Mouse (Mus musculus) intestine, embryonic 16.5 days (tissue): ENCODE measurements around the gene Spag8. TPM values are rescaled to one million over a fixed set of nuclear protein-coding genes. Genes with fewer than 3 reads are reported as not detected.

Experiments
- ATAC-seq: fragments of 200-750 bp; cut with Nextera tagmentation; 2 replicates; pipeline ENCODE4 v1.8.0; 2017; ENCODE audit warnings: moderate TSS enrichment, moderate library complexity
- H3K27ac ChIP-seq: fragments of 300-500 bp; sonication (generic); 2 replicates; pipeline ENCODE4 v1.5.1; 2014; ENCODE audit warnings: mild to moderate bottlenecking, low read length
- H3K27me3 ChIP-seq: fragments of 300-500 bp; sonication (generic); replicated peaks from 2 replicates; pipeline ENCODE4 v1.6.1; 2014; ENCODE audit warnings: low read length, control low read depth, mixed read lengths; ENCODE audit not compliant: control insufficient read depth, insufficient read depth
- H3K36me3 ChIP-seq: fragments of 300-500 bp; sonication (generic); 2 replicates; pipeline ENCODE4 v1.6.1; 2014; ENCODE audit warnings: low read length, control low read depth; ENCODE audit not compliant: control insufficient read depth, insufficient read depth
- H3K4me1 ChIP-seq: fragments of 300-500 bp; sonication (generic); 2 replicates; pipeline ENCODE4 v1.6.1; 2014; ENCODE audit warnings: low read length, control low read depth, mixed read lengths; ENCODE audit not compliant: control insufficient read depth, insufficient read depth
- H3K4me2 ChIP-seq: fragments of 300-500 bp; sonication (generic); 2 replicates; pipeline ENCODE4 v1.6.1; 2014; ENCODE audit warnings: low read depth, low read length, control low read depth
- H3K4me3 ChIP-seq: fragments of 300-500 bp; sonication (generic); 2 replicates; pipeline ENCODE4 v1.5.1; 2014; ENCODE audit warnings: mild to moderate bottlenecking, low read length
- H3K9ac ChIP-seq: fragments of 300-500 bp; sonication (generic); 2 replicates; pipeline ENCODE4 v1.6.1; 2014; ENCODE audit warnings: low read depth, low read length
- H3K9me3 ChIP-seq: fragments of 300-500 bp; sonication (generic); 2 replicates; pipeline ENCODE4 v1.6.1; 2016; ENCODE audit warnings: low read length, control low read depth; ENCODE audit not compliant: control insufficient read depth
- WGBS: fragments of 180-500 bp; shearing (Covaris S2); extraction: QIAGEN DNeasy Blood & Tissue Kit; methylation state at CpG from one replicate; pipeline ENCODE4 v1.1.7; 2014; 5-methylcytosine and 5-hydroxymethylcytosine counted together
- polyA plus RNA-seq: library from polyadenylated mRNA; unstranded; fragments of >200 nt; fragmentation: Nextera tagmentation; extraction: Ambion mirVana; gene quantifications from 2 replicates; pipeline ENCODE4 v1.2.1, GENCODE M21; 2015

The Spag8 gene
- polyA plus RNA-seq, 1 experiment from 2014 or later: 1.3 TPM

- no peak for ATAC-seq
- Histone ChIP-seq H3K4me3 (no peak overlapping the region), H3K4me2 (no peak overlapping the region), H3K27me3 (0 out of 2 replicates have a peak, but pooled peaks cover 3% of the 10 kb centered on the region), H3K9me3 (no peaks in the 10 kb centered on the region), H3K36me3 (no peaks in the 10 kb centered on the region), H3K9ac (no peak overlapping the region), H3K27ac (no peak overlapping the region), H3K4me1 (peaks cover 9% of the 10 kb centered on the region)
- WGBS: 83% methylated on average over 8 of the region's 8 CpGs
Observed at GRCm38 (mm10) chr4:43633296-43633695, 20.1 kb downstream of the Spag8 start.

GRCm38 (mm10) chr4:43631956-43632920 is 21.2 kb downstream of the Spag8 start:
- Histone ChIP-seq H3K4me2 (peak overlapping the region; percentile 85), H3K27me3 (0 out of 2 replicates have a peak, but pooled peaks cover 3% of the 10 kb centered on the region), H3K36me3 (no peaks in the 10 kb centered on the region), H3K9me3 (no peaks in the 10 kb centered on the region), H3K4me3 (peak overlapping the region; percentile 62), H3K9ac (peak overlapping the region; percentile 81), H3K27ac (0 out of 2 replicates have a peak overlapping the region, but pooled peaks have one; percentile 5), H3K4me1 (peaks cover 9% of the 10 kb centered on the region)
- no peak; the same call in 1 of the 2 replicates for ATAC-seq
- WGBS: 52% methylated on average over 42 of the region's 42 CpGs

- Histone ChIP-seq H3K27ac (peak within 1 kb of the TSS; percentile 43), H3K27me3 (0 out of 2 replicates have a peak, but pooled peaks cover 3% of the 10 kb centered on the region), H3K4me3 (peak within 1 kb of the TSS; percentile 62), H3K4me1 (peaks cover 9% of the 10 kb centered on the region), H3K4me2 (peak within 1 kb of the TSS; percentile 85), H3K36me3 (no peaks in the 10 kb centered on the region), H3K9ac (peak within 1 kb of the TSS; percentile 81), H3K9me3 (no peaks in the 10 kb centered on the region)
- peak; percentile 69 for ATAC-seq
- WGBS: 1% methylated on average over 50 of the region's 70 CpGs
Observed at GRCm38 (mm10) chr4:43631046-43631955, 22.1 kb downstream of the Spag8 start, which contains the start of gene Npr2. TSS of gene Npr2 (plus strand) at chr4:43631935.

- no peaks in the 10 kb centered on the region for H3K36me3 ChIP-seq
- 0 out of 2 replicates have a peak, but pooled peaks have one; percentile 6 for ATAC-seq
- H3K27me3 ChIP-seq: 0 out of 2 replicates have a peak, but pooled peaks cover 3% of the 10 kb centered on the region
- WGBS: 38% methylated on average over 5 of the region's 5 CpGs
- H3K27ac ChIP-seq: peak overlapping the region; percentile 39; the same call in 1 of the 2 replicates
- H3K9me3 ChIP-seq: no peaks in the 10 kb centered on the region
- H3K4me2 ChIP-seq: peak overlapping the region; percentile 85
- peak overlapping the region; percentile 81; the same call in 1 of the 2 replicates for H3K9ac ChIP-seq
- H3K4me3 ChIP-seq: peak overlapping the region; percentile 62; the same call in 1 of the 2 replicates
- peaks cover 9% of the 10 kb centered on the region for H3K4me1 ChIP-seq
Observed at GRCm38 (mm10) chr4:43630671-43631045, 22.7 kb downstream of the Spag8 start.

DNA sequence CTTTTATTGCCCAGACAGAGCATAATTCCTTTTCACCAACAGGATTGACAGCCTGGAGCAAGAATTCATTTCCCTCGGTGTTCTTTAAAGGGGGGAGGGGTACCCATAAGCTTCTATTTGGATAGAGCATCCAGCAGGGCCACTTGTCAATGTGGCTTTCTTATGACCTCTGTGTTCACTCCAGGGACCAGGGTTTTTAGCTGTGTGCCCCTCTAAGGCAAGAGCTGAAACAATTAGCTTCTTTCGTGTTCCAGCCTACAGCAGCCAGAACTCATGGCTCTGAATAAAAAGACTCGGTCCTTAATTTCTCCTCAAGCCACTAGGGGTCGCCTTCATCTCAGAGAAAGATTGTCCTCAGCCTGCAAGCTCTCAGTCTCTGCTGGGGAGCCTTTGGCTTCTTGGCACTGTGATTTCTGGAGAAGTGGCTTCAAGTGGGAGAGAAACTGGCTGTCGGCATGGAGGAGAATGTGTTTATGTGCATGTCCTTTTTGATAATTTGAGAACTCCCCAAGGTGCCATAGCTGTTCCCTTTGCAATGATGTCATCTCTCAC is 23.3 kb downstream of the Spag8 start:
- Histone ChIP-seq H3K4me2 (0 out of 2 replicates have a peak overlapping the region, but pooled peaks have one; percentile 7), H3K27ac (no peak overlapping the region), H3K4me3 (no peak overlapping the region), H3K9ac (no peak overlapping the region), H3K27me3 (0 out of 2 replicates have a peak, but pooled peaks cover 3% of the 10 kb centered on the region), H3K4me1 (peaks cover 9% of the 10 kb centered on the region), H3K9me3 (peaks cover 5% of the 10 kb centered on the region), H3K36me3 (no peaks in the 10 kb centered on the region)
- peak; percentile 49 for ATAC-seq
- 7% methylated on average over 5 of the region's 5 CpGs for WGBS

DNA sequence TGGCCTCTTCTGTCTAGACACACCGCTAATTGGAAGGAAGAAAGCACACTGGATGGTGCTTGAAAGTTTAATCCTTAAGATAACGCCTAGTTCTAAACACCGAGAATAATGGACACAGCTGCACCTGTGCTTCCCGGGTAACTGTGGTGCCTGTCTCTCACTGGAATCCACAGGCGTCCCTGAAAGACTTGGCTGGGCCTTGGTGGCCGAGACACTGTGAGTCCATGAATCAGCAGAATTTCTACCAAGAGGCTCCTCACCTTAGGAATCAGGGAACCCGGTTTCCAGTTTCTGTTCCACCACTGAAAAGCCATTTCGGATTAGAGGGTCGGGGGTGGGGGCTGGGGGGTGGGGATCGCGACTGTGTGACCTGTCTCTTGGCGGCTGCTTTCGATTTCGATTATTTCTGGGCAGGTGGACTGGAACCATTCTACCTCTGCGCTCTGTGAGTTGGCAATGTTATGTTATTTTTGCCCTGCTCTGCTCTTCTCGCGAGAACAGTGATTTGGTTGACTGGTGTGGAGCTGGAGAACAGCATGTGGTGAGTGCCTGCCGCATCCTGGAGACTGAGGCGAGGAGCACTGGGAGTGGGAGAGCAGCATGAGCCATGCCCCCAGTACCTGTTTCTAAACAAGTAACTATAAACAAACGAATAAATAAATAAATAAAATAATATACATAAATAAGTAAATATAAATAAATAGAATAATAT is 24.1 kb downstream of the Spag8 start:
- Histone ChIP-seq H3K36me3 (no peaks in the 10 kb centered on the region), H3K27me3 (0 out of 2 replicates have a peak, but pooled peaks cover 3% of the 10 kb centered on the region), H3K4me2 (no peak overlapping the region), H3K27ac (no peak overlapping the region), H3K4me1 (peaks cover 9% of the 10 kb centered on the region), H3K9me3 (peaks cover 6% of the 10 kb centered on the region), H3K9ac (no peak overlapping the region), H3K4me3 (no peak overlapping the region)
- no peak for ATAC-seq
- WGBS: 41% methylated on average over 20 of the region's 20 CpGs

DNA sequence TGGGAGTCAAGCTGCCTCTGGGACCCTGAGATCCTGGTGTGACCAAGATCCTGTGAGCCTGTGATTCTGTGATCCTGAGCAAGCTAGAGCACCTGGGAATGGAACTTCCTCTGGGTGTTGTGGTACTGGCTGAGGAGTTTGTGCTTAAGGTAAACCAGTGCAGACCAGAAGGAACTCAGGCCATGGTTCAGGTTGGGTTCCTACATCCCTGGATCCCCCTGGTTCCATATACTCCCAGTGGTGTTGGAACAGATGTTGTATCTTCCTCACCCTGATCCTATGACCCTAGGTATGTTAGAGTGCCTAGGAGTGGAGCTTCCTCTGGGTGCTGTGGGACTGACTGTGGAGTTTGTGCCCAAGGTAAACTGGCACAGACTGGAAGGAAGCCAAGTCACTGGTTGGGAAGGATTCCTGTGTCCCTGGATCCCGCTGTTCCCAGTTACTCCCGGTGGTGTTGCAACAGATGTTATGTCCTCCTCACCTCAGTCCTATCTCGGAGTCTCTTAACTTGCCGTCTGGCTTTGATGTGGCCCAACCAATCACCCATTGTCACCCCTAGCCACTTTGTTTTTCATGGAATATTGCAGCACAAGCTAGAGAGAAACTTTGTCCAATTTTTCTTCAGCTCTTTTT is 33.1 kb downstream of the Spag8 start:
- peaks cover 2% of the 10 kb centered on the region for H3K9me3 ChIP-seq
- no peaks in the 10 kb centered on the region for H3K27me3 ChIP-seq
- no peak overlapping the region for H3K9ac ChIP-seq
- H3K4me1 ChIP-seq: no peaks in the 10 kb centered on the region
- H3K27ac ChIP-seq: no peak overlapping the region
- H3K4me3 ChIP-seq: no peak overlapping the region
- ATAC-seq: no peak
- 79% methylated on average over 4 of the region's 4 CpGs for WGBS
- H3K4me2 ChIP-seq: no peak overlapping the region
- no peaks in the 10 kb centered on the region for H3K36me3 ChIP-seq

GRCm38 (mm10) chr4:43613060-43613730 is 40.2 kb downstream of the Spag8 start:
- Histone ChIP-seq H3K9ac (no peak overlapping the region), H3K4me1 (no peaks in the 10 kb centered on the region), H3K4me2 (no peak overlapping the region), H3K9me3 (no peaks in the 10 kb centered on the region), H3K27ac (no peak overlapping the region), H3K36me3 (no peaks in the 10 kb centered on the region), H3K4me3 (no peak overlapping the region), H3K27me3 (no peaks in the 10 kb centered on the region)
- ATAC-seq: no peak
- WGBS: 55% methylated on average over 3 of the region's 3 CpGs
